Mouse (Mus musculus) heart, embryonic 12.5 days (tissue): ENCODE measurements around the gene Dyrk3. TPM values are rescaled to one million over a fixed set of nuclear protein-coding genes. Genes with fewer than 3 reads are reported as not detected.
A peak's percentile ranks its signal among the peaks of the same experiment; 100 is the strongest.

Experiments
- ATAC-seq: fragments of 200-750 bp; cut with Nextera tagmentation; 2 replicates; pipeline ENCODE4 v1.8.0; 2017; ENCODE audit warnings: moderate TSS enrichment, moderate library complexity; ENCODE audit not compliant: insufficient number of reproducible peaks, low FRiP score
- H3K27ac ChIP-seq: fragments of 300-500 bp; sonication (generic); 2 replicates; pipeline ENCODE4 v1.5.1; 2016; ENCODE audit warnings: mild to moderate bottlenecking, moderate library complexity; ENCODE audit not compliant: poor library complexity, severe bottlenecking
- H3K27me3 ChIP-seq: fragments of 300-500 bp; sonication (generic); replicated peaks from 2 replicates; pipeline ENCODE4 v1.6.1; 2016; ENCODE audit warnings: mild to moderate bottlenecking, moderate library complexity
- H3K36me3 ChIP-seq: fragments of 300-500 bp; sonication (generic); 2 replicates; pipeline ENCODE4 v1.6.1; 2016; ENCODE audit warnings: mild to moderate bottlenecking, moderate library complexity
- H3K4me1 ChIP-seq: fragments of 300-500 bp; sonication (generic); replicated peaks from 2 replicates; pipeline ENCODE4 v1.6.1; 2016; ENCODE audit warnings: mild to moderate bottlenecking
- H3K4me2 ChIP-seq: fragments of 300-500 bp; sonication (generic); 2 replicates; pipeline ENCODE4 v1.6.1; 2016; ENCODE audit warnings: mild to moderate bottlenecking, moderate library complexity
- H3K4me3 ChIP-seq: fragments of 300-500 bp; sonication (generic); 2 replicates; pipeline ENCODE4 v1.5.1; 2016; ENCODE audit warnings: mild to moderate bottlenecking
- H3K9ac ChIP-seq: fragments of 300-500 bp; sonication (generic); 2 replicates; pipeline ENCODE4 v1.6.1; 2016; ENCODE audit warnings: mild to moderate bottlenecking, moderate library complexity
- H3K9me3 ChIP-seq: fragments of 300-500 bp; sonication (generic); replicated peaks from 2 replicates; pipeline ENCODE4 v1.6.1; 2016; ENCODE audit warnings: mild to moderate bottlenecking, moderate library complexity
- WGBS: fragments of 180-500 bp; shearing (Covaris S2); methylation state at CpG from one replicate; pipeline ENCODE4 v1.1.7; 2016; 5-methylcytosine and 5-hydroxymethylcytosine counted together
- polyA plus RNA-seq: library from polyadenylated mRNA; unstranded; fragments of >200 nt; fragmentation: Nextera tagmentation; extraction: Ambion mirVana; gene quantifications from 2 replicates; pipeline ENCODE4 v1.2.1, GENCODE M21; 2016

Dyrk3 gene
- polyA plus RNA-seq, 1 experiment from 2014 or later: 6.5 TPM

DNA sequence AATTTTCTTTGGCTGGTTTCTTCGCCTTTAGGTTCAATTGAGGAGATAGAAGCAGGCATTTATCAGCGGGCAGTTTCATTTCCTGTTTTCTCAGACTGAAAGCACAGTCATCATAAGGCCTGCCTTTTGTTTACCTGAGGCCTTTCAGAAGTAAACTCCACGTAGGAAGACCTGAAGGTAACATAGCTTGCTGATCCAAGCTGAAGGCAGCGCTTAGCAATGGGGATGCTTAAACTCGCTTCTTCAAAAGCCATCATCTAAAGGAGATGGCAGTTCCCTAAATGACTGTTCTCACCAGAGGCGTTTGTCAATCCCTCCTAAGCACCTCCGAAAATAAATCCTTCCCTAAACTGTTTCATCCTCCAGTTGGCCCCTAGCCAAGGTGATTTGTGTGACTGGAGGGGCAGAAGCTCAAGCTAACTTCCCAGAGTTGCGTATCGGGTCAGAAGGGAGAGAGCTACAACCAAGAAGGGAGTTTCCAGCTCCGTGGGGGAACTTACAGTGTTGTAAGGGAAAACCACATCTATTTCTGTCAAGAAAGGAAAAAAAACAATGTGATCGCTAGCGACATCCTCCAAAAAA lies 27.5 kb downstream of the Dyrk3 start:
- no peaks in the 10 kb centered on the region for H3K27me3 ChIP-seq
- peak overlapping the region; percentile 64 for H3K27ac ChIP-seq
- no peak overlapping the region for H3K4me3 ChIP-seq
- no peaks in the 10 kb centered on the region for H3K9me3 ChIP-seq
- H3K4me2 ChIP-seq: no peak overlapping the region
- no peak overlapping the region; the same call in 1 of the 2 replicates for H3K9ac ChIP-seq
- WGBS: 53% methylated on average over 12 of the region's 12 CpGs
- no peak for ATAC-seq
- H3K4me1 ChIP-seq: peaks cover 60% of the 10 kb centered on the region
- no peaks in the 10 kb centered on the region for H3K36me3 ChIP-seq

DNA sequence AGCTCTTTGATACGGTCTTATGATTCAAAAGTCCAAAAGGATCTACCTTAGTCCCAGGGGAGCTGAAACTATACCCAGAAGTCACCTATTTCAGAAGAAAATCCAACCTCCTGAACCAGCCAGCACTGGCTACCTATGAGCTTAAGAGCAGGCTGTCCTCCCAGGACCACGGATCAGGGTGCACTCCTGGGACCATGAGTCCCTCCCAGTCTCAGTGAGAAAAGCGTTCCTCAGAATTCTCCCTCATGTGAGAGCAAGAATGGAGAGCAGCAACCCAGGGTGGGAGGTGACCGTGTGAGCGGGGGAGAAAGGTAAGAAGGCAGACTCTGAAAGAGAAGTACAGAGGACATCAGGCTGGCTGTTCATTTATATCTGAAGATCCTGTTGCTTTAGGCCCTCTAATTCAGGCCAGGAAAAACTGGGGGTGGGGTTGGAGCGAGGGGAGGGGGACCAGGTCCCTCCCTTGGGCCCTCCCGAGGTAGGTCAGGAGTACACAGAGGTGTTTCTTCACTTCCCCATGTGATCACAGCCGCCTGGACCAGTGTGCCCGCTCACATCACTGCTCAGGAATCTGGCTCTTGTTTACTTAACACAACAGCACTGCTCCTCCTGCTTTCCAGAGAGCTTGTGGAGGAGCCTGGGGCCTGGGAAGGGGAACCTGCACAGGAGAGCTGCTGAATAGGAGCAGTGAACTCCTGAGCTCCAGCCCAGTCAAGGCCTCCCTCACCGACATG lies 30.4 kb downstream of the Dyrk3 start:
- H3K4me1 ChIP-seq: peaks cover 53% of the 10 kb centered on the region
- H3K9me3 ChIP-seq: no peaks in the 10 kb centered on the region
- peak overlapping the region; percentile 77 for H3K27ac ChIP-seq
- no peak overlapping the region; the same call in 1 of the 2 replicates for H3K4me2 ChIP-seq
- ATAC-seq: peak; percentile 79
- no peak overlapping the region for H3K4me3 ChIP-seq
- no peaks in the 10 kb centered on the region for H3K27me3 ChIP-seq
- 40% methylated on average over 10 of the region's 10 CpGs for WGBS
- peak overlapping the region; percentile 13; the same call in 1 of the 2 replicates for H3K9ac ChIP-seq
- H3K36me3 ChIP-seq: no peaks in the 10 kb centered on the region

DNA sequence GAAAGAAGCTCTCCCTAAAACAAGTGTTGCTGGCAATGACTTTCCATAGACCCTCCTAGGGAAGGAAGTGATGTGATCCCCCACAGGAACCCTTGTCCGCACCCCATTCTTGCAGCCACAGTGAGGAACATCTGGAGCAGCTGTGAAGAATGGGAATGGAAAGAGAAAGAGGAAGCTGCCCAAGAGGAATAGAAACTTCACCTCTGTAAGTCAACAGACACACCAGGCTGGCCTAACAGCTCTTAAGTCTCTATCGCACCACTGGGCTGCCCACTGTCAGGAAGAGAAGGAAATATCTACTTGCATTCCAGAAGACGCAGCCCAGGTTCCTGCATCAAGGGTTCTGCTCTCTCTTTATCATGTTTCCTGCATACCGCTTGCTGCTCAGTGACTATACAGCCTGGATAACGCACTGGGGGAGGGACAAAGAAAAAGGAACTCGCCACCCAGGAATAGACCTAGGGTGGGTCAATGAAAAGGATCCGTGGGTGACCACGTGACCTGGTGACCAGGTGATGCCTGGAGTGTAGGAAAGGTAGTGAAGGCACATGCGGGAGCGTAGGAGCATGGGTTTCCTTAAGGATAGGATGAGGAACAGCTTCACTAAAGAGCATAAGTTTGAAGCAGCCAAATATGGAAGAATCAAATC lies 34.2 kb downstream of the Dyrk3 start:
- Histone ChIP-seq H3K4me1 (peaks cover 27% of the 10 kb centered on the region), H3K4me2 (peak overlapping the region; percentile 4; the same call in 1 of the 2 replicates), H3K9ac (no peak overlapping the region), H3K27me3 (no peaks in the 10 kb centered on the region), H3K4me3 (no peak overlapping the region), H3K9me3 (no peaks in the 10 kb centered on the region), H3K27ac (peak overlapping the region; percentile 35; the same call in 1 of the 2 replicates), H3K36me3 (no peaks in the 10 kb centered on the region)
- ATAC-seq: 0 out of 2 replicates have a peak, but pooled peaks have one; percentile 15
- WGBS: 39% methylated on average over 10 of the region's 10 CpGs

DNA sequence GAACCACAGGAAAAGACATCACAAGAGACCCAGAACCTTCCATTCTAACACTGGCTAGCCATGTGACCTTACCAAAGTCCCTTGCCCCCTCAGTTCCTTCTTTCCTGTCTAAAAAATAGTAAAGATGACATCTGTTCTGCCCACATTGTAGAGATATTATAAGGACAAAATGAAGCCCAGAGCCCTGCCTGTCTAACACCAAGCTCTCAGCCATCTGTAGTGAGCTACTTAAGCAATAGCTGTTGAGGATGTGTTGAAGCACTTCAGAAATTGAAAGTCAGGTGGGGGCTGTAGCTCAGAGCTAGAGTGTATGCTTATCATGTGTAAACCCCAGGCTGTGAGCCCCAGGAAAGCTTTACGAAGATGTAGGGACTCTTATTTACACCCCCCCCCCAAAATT lies 37.3 kb downstream of the Dyrk3 start:
- 56% methylated on average over 1 of the region's 1 CpGs for WGBS
- Histone ChIP-seq H3K27me3 (no peaks in the 10 kb centered on the region), H3K27ac (no peak overlapping the region), H3K36me3 (no peaks in the 10 kb centered on the region), H3K4me2 (no peak overlapping the region), H3K9ac (no peak overlapping the region), H3K9me3 (no peaks in the 10 kb centered on the region), H3K4me1 (peaks cover 22% of the 10 kb centered on the region), H3K4me3 (no peak overlapping the region)
- ATAC-seq: no peak

DNA sequence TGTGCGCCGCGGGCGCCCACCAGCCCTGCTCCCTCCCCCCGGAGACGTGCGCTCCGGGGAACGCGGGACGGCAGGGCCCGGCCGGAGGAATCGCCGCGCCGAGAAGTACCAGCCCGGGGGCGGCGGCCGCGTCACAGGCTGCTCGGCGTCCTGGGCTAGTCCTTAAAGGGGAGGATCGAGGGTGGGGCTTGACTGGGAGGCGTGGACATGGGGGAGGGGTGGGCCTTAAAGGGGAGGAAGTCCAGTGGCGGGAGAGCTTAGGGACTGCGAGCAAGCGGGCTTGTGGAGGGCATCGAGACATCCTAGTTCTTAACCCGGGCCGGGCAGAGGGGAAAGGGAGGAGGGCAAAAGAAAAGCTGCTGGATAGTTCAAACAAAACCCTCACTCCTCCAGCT lies 40.4 kb downstream of the Dyrk3 start, which contains the start of gene Mapkapk2:
Mapkapk2 (minus strand) TSS at position 127 of the 395 bp plus-strand sequence.
- WGBS: under 1% methylated on average over 32 of the region's 32 CpGs

DNA sequence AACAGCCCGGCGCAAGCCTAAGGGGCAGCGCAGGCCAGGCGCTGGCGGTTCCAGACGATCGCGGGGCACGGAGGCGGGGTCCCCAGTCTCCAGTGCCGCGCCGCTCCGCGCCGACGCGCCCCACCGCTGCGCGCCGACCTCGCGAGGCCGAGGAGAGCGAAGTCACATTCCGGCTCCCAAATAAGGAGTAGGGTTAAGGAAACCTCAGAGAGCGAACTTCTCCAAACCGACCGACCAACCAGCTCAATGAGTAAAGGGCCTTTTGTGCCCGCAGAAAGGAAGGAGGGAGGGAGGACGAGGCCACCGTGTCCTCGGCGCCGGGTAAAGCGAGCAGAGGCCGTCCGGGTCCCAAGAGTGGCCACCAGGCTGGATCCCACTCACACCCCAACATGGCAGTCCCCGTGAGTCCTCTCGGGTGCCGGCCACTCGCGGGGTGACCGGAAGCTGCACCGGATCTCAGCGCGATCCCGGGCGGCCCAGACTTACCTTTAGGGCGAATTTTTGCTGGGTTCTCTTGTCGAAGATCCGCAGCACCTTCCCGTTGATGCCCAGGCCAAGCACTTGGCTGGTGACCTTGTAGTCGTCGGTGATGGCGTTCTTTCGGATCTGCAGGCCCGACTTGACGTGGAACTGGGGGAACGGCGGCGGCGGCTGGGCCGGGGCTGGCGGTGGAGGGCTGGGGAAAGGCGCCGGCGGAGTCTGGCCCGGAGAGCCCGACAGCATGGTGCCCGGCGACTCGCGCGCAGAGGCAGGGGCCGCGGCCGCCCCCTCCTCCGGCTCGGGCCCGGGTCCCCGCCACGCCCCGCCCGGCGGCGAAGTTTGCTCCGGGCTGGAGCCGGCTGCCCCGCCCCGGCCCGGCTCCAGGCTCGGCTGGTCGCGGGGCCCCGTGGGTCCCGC lies 41.1 kb downstream of the Dyrk3 start:
- peak; percentile 41 for ATAC-seq
- peaks cover 44% of the 10 kb centered on the region for H3K4me1 ChIP-seq

More for the DNA sequence above, 40.4 kb downstream of the Dyrk3 start, which contains the start of gene Mapkapk2:
- ATAC-seq: peak; percentile 95
- Histone ChIP-seq H3K9me3 (no peaks in the 10 kb centered on the region), H3K4me3 (peak within 1 kb of the TSS; percentile 87), H3K27ac (peak within 1 kb of the TSS; percentile 96), H3K4me2 (peak within 1 kb of the TSS; percentile 89), H3K36me3 (no peaks in the 10 kb centered on the region), H3K27me3 (no peaks in the 10 kb centered on the region), H3K4me1 (peaks cover 38% of the 10 kb centered on the region), H3K9ac (peak within 1 kb of the TSS; percentile 98)

DNA sequence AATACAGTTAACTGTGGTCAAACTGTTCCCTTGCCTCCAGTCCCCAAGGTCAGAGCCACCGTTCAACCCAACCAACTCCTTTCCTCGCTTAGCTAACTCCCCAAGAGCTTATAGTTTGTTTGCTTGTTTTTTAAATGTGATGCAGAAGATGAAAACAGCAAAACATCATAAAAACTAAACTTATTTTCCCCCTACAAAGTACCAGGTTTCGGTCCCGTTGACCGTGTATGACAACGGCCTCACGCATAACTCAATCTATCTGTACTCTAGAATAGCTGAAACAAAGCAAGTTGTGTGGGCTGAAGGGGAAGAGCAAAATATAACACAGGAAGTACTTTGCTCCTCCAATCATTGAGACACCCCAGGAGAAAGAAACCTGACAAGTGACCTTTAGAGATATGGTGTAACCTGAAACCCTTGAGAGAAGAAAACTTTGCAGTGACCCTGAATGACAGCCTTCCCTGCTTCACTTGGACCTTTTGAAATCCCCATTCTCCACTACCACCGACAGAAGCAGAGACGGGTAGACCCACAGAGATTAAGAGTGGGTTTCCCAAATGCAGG lies 41.9 kb downstream of the Dyrk3 start:
- H3K27ac ChIP-seq: peak overlapping the region; percentile 96
- no peaks in the 10 kb centered on the region for H3K27me3 ChIP-seq
- no peak for ATAC-seq
- H3K9me3 ChIP-seq: no peaks in the 10 kb centered on the region
- WGBS: 10% methylated on average over 9 of the region's 9 CpGs
- H3K9ac ChIP-seq: peak overlapping the region; percentile 98
- H3K4me2 ChIP-seq: peak overlapping the region; percentile 89
- H3K4me1 ChIP-seq: peaks cover 51% of the 10 kb centered on the region
- H3K4me3 ChIP-seq: peak overlapping the region; percentile 87
- H3K36me3 ChIP-seq: no peaks in the 10 kb centered on the region

More for the DNA sequence above, 41.1 kb downstream of the Dyrk3 start:
- 1% methylated on average over 90 of the region's 98 CpGs for WGBS
- Histone ChIP-seq H3K36me3 (no peaks in the 10 kb centered on the region), H3K27me3 (no peaks in the 10 kb centered on the region), H3K9me3 (no peaks in the 10 kb centered on the region), H3K4me3 (peak overlapping the region; percentile 87), H3K27ac (peak overlapping the region; percentile 96), H3K4me2 (peak overlapping the region; percentile 89), H3K9ac (peak overlapping the region; percentile 98)

DNA sequence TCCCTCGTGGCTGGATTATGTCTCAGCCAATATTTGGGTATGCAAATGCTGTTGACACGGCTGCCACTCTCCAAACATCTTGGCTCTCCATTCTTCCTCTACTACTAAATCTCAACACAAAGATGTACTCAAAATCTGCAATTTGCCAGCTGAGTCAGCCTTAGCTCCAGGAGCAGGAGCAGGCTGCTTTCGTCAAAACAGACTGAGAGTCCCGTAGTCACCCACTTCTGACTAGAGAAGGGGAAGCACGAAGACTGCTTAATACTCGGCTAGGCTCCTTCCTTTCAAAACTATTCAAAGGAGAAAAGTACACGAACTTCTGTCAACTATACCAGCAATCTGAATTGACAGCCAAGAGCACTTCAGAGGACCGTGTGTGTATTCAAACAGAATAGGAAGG lies 42.6 kb downstream of the Dyrk3 start:
- Histone ChIP-seq H3K36me3 (no peaks in the 10 kb centered on the region), H3K4me3 (peak overlapping the region; percentile 87), H3K4me2 (peak overlapping the region; percentile 89), H3K9ac (peak overlapping the region; percentile 98), H3K27ac (peak overlapping the region; percentile 96), H3K9me3 (no peaks in the 10 kb centered on the region), H3K4me1 (peaks cover 58% of the 10 kb centered on the region), H3K27me3 (no peaks in the 10 kb centered on the region)
- no peak for ATAC-seq
- 25% methylated on average over 8 of the region's 8 CpGs for WGBS

DNA sequence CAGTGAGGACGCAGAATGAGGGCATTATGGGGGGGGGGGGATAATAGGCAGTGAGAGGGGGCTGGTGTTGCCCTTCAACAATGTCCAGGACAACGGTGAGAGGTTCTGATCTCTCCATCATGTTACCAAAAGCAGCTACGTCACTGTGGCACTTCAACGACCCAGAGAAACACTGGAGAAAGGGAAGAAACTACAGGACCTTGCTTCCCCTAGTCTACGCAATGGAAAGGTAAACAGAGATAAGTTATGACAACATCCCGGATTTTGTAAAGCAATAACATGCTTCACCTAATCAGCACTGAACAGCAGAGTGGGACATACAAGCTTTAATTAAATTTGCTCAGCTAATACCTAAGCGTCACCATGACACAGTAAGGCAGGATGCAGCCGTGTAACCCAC lies 44.3 kb downstream of the Dyrk3 start:
- 40% methylated on average over 8 of the region's 8 CpGs for WGBS
- no peak overlapping the region for H3K9ac ChIP-seq
- peak overlapping the region; percentile 89; the same call in 1 of the 2 replicates for H3K4me2 ChIP-seq
- no peaks in the 10 kb centered on the region for H3K9me3 ChIP-seq
- H3K4me3 ChIP-seq: no peak overlapping the region
- peaks cover 75% of the 10 kb centered on the region for H3K4me1 ChIP-seq
- no peak overlapping the region for H3K27ac ChIP-seq
- H3K27me3 ChIP-seq: no peaks in the 10 kb centered on the region
- H3K36me3 ChIP-seq: no peaks in the 10 kb centered on the region
- ATAC-seq: no peak

DNA sequence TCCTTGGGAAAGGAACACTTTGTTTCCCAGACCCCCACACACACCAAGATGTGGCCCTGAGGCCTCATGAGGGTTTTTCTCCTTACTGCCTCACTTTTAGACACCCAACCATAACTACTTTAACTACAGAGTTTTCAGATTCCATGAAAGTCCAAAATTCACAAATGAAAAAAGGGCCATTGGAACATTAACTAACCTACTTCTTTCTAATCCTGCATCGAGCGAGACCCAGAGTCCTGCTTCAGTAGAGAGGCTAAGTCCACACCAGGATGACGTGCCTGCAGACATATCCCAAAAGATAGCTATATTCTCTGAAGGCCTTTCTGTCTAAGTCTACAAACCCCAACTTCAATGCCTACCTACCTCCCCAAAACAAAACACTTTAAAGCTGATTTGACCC lies 45.3 kb downstream of the Dyrk3 start:
- H3K4me2 ChIP-seq: no peak overlapping the region
- H3K4me3 ChIP-seq: no peak overlapping the region
- H3K9ac ChIP-seq: no peak overlapping the region
- 90% methylated on average over 3 of the region's 3 CpGs for WGBS
- H3K36me3 ChIP-seq: no peaks in the 10 kb centered on the region
- no peaks in the 10 kb centered on the region for H3K9me3 ChIP-seq
- H3K27ac ChIP-seq: peak overlapping the region; percentile 43; the same call in 1 of the 2 replicates
- H3K4me1 ChIP-seq: peaks cover 83% of the 10 kb centered on the region
- no peaks in the 10 kb centered on the region for H3K27me3 ChIP-seq
- no peak for ATAC-seq
